Mouse (Mus musculus): ENCODE measurements around the gene Otog. TPM values are rescaled to one million over a fixed set of nuclear protein-coding genes. Genes with fewer than 3 reads are reported as not detected.

Otog gene
- polyA plus RNA-seq, 2 experiments = not detected

GRCm38 (mm10) chr7:46251841-46252240 lies 11.1 kb downstream of the Otog start:
- TF ChIP-seq EP300 (IDR thresholded peaks at IDR 0.05; ENCODE audit: low read depth) (no peak), CTCF (IDR thresholded peaks at IDR 0.05; ENCODE audit: low read depth) (peak; percentile 59)
- Histone ChIP-seq H3K36me3 (replicated peaks; ENCODE audit: control insufficient read depth, insufficient read depth, low read depth) (no peaks in the 10 kb centered on the region), H3K9me3 (ENCODE audit: control insufficient read depth, low read length) (no peaks in the 10 kb centered on the region), H3K9ac (replicated peaks) (no peak overlapping the region), H3K4me1 (replicated peaks; ENCODE audit: control insufficient read depth in 2 of 2, insufficient read depth in 2 of 2, low read length in 1 of 2) (no peaks in the 10 kb centered on the region), H3K27me3 (ENCODE audit: control insufficient read depth, insufficient read depth, low read length) (no peaks in the 10 kb centered on the region), H3K4me2 (ENCODE audit: low read depth) (no peak overlapping the region), H3K4me3 (ENCODE audit: insufficient read depth in 1 of 2, low read depth in 2 of 2, low read length in 2 of 2) (no peak overlapping the region), H3K27ac (no peak overlapping the region)
- ATAC-seq (ENCODE audit: insufficient read depth) (no peak), DNase-seq (ENCODE audit: low read depth in 3 of 3, low spot score in 3 of 3) (no peak)
- 54% methylated on average over 4 of the region's 4 CpGs for WGBS (ENCODE audit: insufficient replicate concordance)

GRCm38 (mm10) chr7:46276156-46276555 lies 35.4 kb downstream of the Otog start:
- no peak overlapping the region for H3K4me3 ChIP-seq (ENCODE audit: insufficient read depth in 1 of 2, low read depth in 2 of 2, low read length in 2 of 2)
- DNase-seq (ENCODE audit: low read depth in 3 of 3, low spot score in 3 of 3) = no peak
- no peaks in the 10 kb centered on the region for H3K36me3 ChIP-seq (replicated peaks; ENCODE audit: control insufficient read depth, insufficient read depth, low read depth)
- no peaks in the 10 kb centered on the region for H3K4me1 ChIP-seq (replicated peaks; ENCODE audit: control insufficient read depth in 2 of 2, insufficient read depth in 2 of 2, low read length in 1 of 2)
- H3K27ac ChIP-seq = no peak overlapping the region
- H3K9me3 ChIP-seq (ENCODE audit: control insufficient read depth, low read length) = no peaks in the 10 kb centered on the region
- WGBS (ENCODE audit: insufficient replicate concordance) = 32% methylated on average over 5 of the region's 5 CpGs
- H3K27me3 ChIP-seq (ENCODE audit: control insufficient read depth, insufficient read depth, low read length) = no peaks in the 10 kb centered on the region
- no peak for ATAC-seq (ENCODE audit: insufficient read depth)
- no peak overlapping the region for H3K4me2 ChIP-seq (ENCODE audit: low read depth)
- no peak overlapping the region for H3K9ac ChIP-seq (replicated peaks)
- TF ChIP-seq CTCF (IDR thresholded peaks at IDR 0.05; ENCODE audit: low read depth) = no peak
- TF ChIP-seq EP300 (IDR thresholded peaks at IDR 0.05; ENCODE audit: low read depth) = no peak

- ATAC-seq (ENCODE audit: insufficient read depth) (no peak), DNase-seq (ENCODE audit: low read depth in 3 of 3, low spot score in 3 of 3) (peak; percentile 17 to 22 (median 20))
- Histone ChIP-seq H3K4me1 (replicated peaks; ENCODE audit: control insufficient read depth in 2 of 2, insufficient read depth in 2 of 2, low read length in 1 of 2) (no peaks in the 10 kb centered on the region), H3K27me3 (ENCODE audit: control insufficient read depth, insufficient read depth, low read length) (no peaks in the 10 kb centered on the region), H3K4me2 (ENCODE audit: low read depth) (no peak overlapping the region), H3K36me3 (replicated peaks; ENCODE audit: control insufficient read depth, insufficient read depth, low read depth) (no peaks in the 10 kb centered on the region), H3K27ac (no peak overlapping the region), H3K9me3 (ENCODE audit: control insufficient read depth, low read length) (no peaks in the 10 kb centered on the region), H3K4me3 (ENCODE audit: insufficient read depth in 1 of 2, low read depth in 2 of 2, low read length in 2 of 2) (no peak overlapping the region), H3K9ac (replicated peaks) (no peak overlapping the region)
- TF ChIP-seq CTCF (IDR thresholded peaks at IDR 0.05; ENCODE audit: low read depth) (peak; percentile 67), EP300 (IDR thresholded peaks at IDR 0.05; ENCODE audit: low read depth) (no peak)
- 12% methylated on average over 6 of the region's 6 CpGs for WGBS (ENCODE audit: insufficient replicate concordance)
These were observed 39.2 kb downstream of the Otog start for GRCm38 (mm10) chr7:46279946-46280345.

DNA sequence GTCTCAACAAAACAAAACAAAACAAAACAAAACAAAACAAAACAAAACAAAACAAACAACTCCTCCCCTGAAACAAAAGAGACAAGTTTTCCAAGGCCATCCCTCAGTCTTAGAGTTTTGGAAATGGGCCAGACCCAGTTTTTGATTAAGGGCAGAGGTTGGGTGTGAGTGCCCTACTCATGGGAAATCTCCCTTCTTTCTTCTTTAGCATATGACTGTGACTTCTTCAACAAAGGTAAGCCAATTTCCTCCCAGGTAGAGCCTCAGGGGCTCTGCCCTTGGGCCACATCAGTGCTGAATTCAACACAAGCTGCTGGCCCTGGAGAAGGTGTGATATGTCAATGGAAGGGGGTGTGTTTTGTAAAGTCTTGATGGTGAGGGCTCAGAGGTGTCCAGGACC lies 40.1 kb downstream of the Otog start:
- H3K36me3 ChIP-seq (replicated peaks; ENCODE audit: control insufficient read depth, insufficient read depth, low read depth) = no peaks in the 10 kb centered on the region
- no peak overlapping the region for H3K4me3 ChIP-seq (ENCODE audit: insufficient read depth in 1 of 2, low read depth in 2 of 2, low read length in 2 of 2)
- no peak overlapping the region for H3K9ac ChIP-seq (replicated peaks)
- no peak overlapping the region for H3K27ac ChIP-seq
- ATAC-seq (ENCODE audit: insufficient read depth) (no peak), DNase-seq (ENCODE audit: low read depth in 3 of 3, low spot score in 3 of 3) (no peak)
- TF ChIP-seq CTCF (IDR thresholded peaks at IDR 0.05; ENCODE audit: low read depth) (no peak), EP300 (IDR thresholded peaks at IDR 0.05; ENCODE audit: low read depth) (no peak)
- no peaks in the 10 kb centered on the region for H3K27me3 ChIP-seq (ENCODE audit: control insufficient read depth, insufficient read depth, low read length)
- no peaks in the 10 kb centered on the region for H3K9me3 ChIP-seq (ENCODE audit: control insufficient read depth, low read length)
- H3K4me2 ChIP-seq (ENCODE audit: low read depth) = no peak overlapping the region
- no peaks in the 10 kb centered on the region for H3K4me1 ChIP-seq (replicated peaks; ENCODE audit: control insufficient read depth in 2 of 2, insufficient read depth in 2 of 2, low read length in 1 of 2)

GRCm38 (mm10) chr7:46282276-46282675 lies 41.5 kb downstream of the Otog start:
- TF ChIP-seq CTCF (IDR thresholded peaks at IDR 0.05; ENCODE audit: low read depth) = no peak
- TF ChIP-seq EP300 (IDR thresholded peaks at IDR 0.05; ENCODE audit: low read depth) = no peak
- Histone ChIP-seq H3K9me3 (ENCODE audit: control insufficient read depth, low read length) (no peaks in the 10 kb centered on the region), H3K4me2 (ENCODE audit: low read depth) (no peak overlapping the region), H3K27ac (no peak overlapping the region), H3K36me3 (replicated peaks; ENCODE audit: control insufficient read depth, insufficient read depth, low read depth) (no peaks in the 10 kb centered on the region), H3K27me3 (ENCODE audit: control insufficient read depth, insufficient read depth, low read length) (no peaks in the 10 kb centered on the region), H3K4me3 (ENCODE audit: insufficient read depth in 1 of 2, low read depth in 2 of 2, low read length in 2 of 2) (no peak overlapping the region), H3K9ac (replicated peaks) (no peak overlapping the region), H3K4me1 (replicated peaks; ENCODE audit: control insufficient read depth in 2 of 2, insufficient read depth in 2 of 2, low read length in 1 of 2) (no peaks in the 10 kb centered on the region)
- WGBS (ENCODE audit: insufficient replicate concordance) = 42% methylated on average over 7 of the region's 7 CpGs
- no peak for ATAC-seq (ENCODE audit: insufficient read depth)
- no peak for DNase-seq (ENCODE audit: low read depth in 3 of 3, low spot score in 3 of 3)

Data from liver, embryonic 14.5 days (tissue).